Mouse (Mus musculus) frontal cortex, adult (tissue): Measurements from ENCODE around the gene Tsnaxip1.

Experiments used
- ATAC-seq: cut with Nextera tagmentation; 2 replicates; pipeline ENCODE4 v1.9.2; 2017; ENCODE audit warnings: mild to moderate bottlenecking, moderate library complexity, mixed read lengths; ENCODE audit not compliant: low TSS enrichment

Tsnaxip1 gene

DNA sequence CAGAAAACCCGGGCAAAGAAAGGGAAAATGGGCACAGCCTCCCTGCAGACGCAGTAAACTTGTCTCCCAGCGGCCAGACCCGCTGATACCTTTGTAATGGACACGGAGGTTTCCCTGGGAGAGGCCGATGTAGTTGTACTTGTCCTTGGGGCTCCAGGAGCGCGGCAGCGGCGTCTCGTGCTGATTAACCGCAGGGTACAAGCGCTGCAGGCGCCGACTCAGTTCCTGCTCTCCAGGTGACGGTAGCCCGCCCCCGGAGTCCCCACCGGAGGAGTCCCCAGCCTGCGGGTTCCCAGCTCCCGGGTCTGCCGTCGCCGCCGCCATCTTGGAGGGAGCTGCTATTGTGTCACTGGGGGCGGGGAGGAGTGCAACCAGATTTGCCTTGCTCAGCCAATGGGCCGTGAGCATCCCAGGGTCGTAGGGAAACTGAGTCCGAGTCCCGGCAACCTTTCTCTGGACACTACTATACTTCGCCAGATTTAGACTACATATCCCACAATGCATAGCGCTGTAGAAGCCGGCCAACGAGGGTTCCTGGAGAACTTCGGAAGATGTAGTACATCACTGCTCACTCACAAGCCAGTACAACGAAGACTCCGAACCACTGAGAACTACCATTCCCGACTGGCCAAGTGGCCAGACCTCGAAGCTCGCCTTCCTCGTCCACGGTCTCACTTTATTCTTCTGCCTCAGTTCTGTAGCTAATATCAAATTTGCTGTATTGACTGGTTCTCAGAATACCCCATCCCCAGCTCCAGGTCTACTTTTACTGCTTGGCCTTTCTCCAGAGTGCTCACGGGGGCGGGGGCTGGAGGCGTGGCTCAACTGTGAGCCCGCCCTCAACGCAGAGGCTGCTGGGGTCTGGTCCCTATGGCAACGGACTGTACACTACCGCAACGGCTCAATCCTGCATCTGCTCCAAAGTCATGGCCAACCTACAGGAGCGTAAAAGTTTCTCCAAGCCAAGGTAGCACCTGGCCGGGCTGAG, at the start of gene Tsnaxip1, which contains the start of gene Ranbp10:
TSS of gene Tsnaxip1 (plus strand) at position 871 of the 988 bp plus-strand sequence.
TSS of gene Ranbp10 (minus strand) at position 490 of the 988 bp plus-strand sequence.
- peak; percentile 98 for ATAC-seq

DNA sequence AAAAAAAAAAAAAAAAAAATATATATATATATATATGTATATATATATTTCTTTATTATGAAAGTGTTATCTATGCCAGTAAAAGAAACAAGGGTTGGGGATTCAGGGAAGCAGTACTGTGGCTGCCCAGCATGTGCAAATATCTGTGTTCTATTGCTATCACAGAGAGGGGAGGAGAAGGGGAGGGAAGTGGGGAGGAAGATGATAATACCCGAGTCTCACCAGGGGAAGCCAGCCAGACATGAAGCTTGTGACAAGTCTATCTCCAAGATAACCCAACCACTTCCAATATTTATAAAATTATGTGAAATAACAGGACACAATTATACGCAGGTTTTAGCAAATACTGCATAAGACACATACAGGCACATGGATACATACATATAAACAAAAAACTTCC, 49.7 kb upstream of the Tsnaxip1 start:
- ATAC-seq: no peak

- no peak for ATAC-seq
These were observed 47.2 kb upstream of the Tsnaxip1 start for GRCm38 (mm10) chr8:105780298-105780697.

GRCm38 (mm10) chr8:105788241-105788640, 39.3 kb upstream of the Tsnaxip1 start:
- no peak for ATAC-seq

- no peak for ATAC-seq
These were observed 38.6 kb upstream of the Tsnaxip1 start for GRCm38 (mm10) chr8:105788927-105789326.

GRCm38 (mm10) chr8:105789626-105790025, 37.9 kb upstream of the Tsnaxip1 start:
- no peak for ATAC-seq

DNA sequence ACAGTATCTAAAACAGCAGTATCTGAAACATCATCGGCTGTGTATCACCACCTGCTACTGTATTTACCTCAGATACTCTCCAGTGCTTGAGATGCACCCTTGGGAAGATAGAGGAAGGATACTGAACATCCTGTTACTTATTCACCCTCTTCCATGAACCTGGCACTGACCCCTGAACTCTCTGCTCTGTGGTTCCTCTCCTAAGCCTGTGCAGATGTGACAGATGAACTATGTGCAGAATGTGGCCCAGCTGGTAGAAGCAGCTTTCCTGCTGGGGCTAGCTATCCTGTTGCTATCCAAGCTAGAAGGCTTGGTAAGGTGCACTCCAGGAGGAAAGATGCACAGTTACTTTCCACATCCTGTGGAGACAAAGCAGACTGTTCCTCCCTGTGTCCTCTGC, 34.2 kb upstream of the Tsnaxip1 start:
- ATAC-seq: no peak

DNA sequence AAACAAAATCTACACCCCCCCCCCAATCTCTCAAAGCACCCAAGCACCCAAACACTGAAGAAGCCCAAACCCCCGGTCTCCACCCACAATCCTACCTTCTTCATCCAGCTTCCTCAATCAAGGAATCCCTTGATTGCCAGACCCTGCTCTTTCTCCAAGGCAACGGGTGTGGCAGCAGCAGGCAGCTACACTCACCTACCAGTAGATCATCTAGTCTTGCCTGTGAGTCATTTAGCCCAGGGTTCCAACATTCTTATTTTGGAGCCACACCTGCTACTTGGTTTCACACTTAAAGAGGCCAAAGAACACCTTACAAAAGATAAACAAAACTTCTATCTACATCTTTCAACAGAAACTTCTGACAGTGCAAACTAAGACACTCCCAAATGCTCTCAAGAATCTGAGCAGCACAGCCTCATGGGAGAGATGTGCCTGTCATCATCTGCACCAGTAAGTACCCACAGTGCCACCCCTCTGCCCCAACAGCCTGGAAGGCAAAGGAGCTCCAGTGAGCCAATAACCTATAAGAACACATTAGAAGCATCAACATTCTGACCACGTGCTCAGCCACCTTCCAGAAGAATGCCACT, 33.4 kb upstream of the Tsnaxip1 start:
- ATAC-seq: no peak

DNA sequence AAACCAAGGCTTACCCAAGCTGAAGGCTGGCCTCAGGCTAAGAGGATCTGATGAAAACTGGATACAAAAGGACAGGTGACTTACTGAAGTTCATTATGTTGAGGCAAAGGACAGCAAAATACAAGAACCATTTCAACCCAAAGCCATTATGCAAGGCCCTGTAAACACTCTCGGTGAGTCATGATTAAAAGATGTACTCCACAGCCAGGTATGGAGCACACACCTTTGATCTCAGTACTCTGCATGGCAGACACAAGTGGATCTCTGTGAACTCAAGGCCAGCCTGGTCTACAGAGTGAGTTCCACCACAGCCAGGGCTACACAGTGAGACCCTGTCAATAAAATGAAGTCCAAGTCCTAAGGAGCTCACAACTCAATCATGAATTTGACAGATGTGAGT, 31.7 kb upstream of the Tsnaxip1 start:
- no peak for ATAC-seq

GRCm38 (mm10) chr8:105798408-105798807, 29.1 kb upstream of the Tsnaxip1 start:
- no peak for ATAC-seq

- ATAC-seq: no peak
These were observed 28.3 kb upstream of the Tsnaxip1 start for GRCm38 (mm10) chr8:105799091-105799812.

GRCm38 (mm10) chr8:105801153-105801904, 26.2 kb upstream of the Tsnaxip1 start:
- ATAC-seq: no peak

DNA sequence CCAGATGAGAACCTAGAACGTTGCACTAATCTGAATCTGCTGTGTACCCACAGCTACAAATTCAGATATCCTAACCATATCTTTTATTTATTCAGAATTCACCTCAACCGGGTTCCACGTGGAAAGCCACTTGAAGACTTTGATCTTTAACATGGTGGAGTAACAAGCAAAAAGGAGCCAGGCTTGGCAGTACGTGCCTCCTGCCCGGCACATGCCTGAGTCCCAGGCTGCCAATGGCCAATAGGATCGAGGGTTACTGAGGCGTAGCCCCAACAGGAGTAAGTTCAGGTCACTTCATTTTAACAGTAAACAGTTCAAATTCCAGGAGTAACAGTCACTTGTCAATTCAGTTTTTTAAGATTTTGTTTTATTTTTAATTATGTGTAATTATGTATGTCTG, 22.7 kb upstream of the Tsnaxip1 start:
- ATAC-seq: no peak

DNA sequence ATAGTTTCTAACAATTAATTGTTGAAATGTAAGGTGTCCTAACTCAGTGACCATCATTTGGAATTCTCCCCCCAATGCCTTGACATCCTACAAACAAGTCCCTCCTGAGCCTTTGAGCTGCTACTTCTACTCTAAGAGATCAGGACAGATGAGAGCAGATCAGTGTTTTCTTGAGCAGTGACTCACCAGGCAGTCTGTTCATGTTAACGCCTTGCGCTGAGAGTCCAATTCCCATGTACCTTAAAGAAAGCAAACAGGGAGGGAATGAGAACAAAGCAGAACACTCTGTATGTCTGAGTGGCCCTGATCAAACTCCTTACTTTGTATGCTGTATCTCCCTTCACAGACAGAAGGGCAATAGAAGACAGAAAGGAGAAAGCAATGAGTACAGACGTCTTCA, 22.2 kb upstream of the Tsnaxip1 start:
- peak; percentile 38; the same call in 1 of the 2 replicates for ATAC-seq

DNA sequence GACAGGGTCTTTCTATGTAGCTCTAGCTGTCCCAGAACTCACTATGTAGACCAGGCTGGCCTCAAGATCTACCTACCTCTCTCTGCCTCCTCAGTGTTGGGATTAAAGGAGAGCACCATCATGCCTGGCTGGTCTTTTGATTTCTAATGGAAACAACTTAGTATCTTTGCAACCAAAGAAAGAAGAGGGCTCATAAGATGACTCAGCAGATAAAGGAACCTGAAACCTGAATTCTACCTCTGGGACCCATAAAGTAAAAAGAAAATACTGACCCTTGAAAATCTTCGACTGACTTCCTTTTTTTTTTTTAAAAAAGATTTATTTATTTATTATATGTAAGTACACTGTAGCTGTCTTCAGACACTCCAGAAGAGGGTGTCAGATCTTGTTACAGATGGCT, 21.6 kb upstream of the Tsnaxip1 start:
- no peak for ATAC-seq

DNA sequence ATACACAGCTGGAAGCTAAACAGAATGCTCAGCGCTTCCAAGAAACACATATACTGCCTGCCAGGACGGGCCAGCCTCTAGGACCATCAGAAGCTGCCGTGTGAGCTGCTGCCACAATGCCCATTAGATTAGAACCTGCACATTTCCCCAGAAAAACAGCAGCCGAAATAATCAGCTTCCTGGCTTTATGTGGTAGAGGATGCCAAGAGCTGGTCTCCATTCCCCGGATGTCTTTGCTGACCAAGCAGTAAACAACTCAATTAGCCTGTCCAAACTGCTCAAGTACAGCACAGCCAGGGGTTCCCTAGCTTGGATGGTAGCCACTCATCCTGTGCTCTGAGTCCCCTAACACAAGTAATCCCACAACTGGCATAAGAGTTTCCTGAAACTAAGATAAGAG, 19.8 kb upstream of the Tsnaxip1 start:
- no peak for ATAC-seq

GRCm38 (mm10) chr8:105808480-105808879, 19.1 kb upstream of the Tsnaxip1 start:
- no peak for ATAC-seq

DNA sequence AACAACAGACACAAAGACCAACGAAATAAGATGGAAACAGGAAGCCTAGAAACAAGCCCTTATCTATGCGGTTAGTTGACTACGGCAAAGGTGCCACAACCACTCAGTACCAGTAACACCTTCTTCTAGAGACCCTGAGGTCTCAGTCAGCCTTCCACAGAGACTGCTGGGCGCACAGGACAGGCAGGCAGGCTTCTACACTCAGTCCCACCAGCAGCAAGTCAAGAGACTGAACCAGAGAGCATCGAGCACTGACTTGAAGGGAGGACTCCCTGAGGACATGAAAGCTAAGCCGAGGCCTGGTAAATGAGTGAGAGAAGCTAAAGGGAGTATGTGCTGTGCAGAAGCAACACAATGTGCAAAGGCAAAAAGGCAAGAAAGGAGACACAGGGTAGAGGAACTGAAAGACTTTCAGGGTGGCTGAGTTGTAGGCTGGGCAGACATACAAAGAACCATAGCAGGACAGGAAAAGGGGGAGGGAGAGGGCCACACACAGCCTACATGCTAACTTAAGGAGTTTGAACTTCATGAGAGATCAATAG, 17.2 kb upstream of the Tsnaxip1 start:
- no peak for ATAC-seq

DNA sequence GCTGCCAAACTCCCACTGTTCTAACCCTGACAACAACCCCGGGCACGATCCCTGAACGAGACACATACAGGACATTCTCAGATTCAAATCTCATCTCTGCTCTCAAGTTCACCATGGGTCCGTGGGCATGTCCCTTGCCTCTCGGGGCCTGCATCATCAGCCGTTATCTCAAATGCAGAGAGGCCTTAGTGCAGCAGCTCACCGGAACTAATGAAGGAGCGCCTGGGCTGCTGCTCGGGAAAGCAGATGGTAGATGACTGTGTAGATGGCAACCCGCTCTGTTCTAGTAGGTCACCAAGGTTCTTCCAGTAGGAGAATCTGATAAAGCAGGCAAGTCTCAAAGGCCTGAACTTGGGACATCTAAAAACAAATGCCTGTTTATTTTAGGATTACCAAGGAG, 16.5 kb upstream of the Tsnaxip1 start:
- ATAC-seq: no peak

- no peak for ATAC-seq
These were observed 16.0 kb upstream of the Tsnaxip1 start for GRCm38 (mm10) chr8:105811543-105811942.

- no peak for ATAC-seq
These were observed 15.0 kb upstream of the Tsnaxip1 start for GRCm38 (mm10) chr8:105812511-105812910.
